Mouse (Mus musculus): ENCODE data around the gene Adgrv1. TPM values are rescaled to one million over a fixed set of nuclear protein-coding genes. Genes with fewer than 3 reads are reported as not detected.

Adgrv1 gene
- total and polyA plus RNA-seq, 2 experiments from 2014 or later, result 4.2 to 7.8 TPM

DNA sequence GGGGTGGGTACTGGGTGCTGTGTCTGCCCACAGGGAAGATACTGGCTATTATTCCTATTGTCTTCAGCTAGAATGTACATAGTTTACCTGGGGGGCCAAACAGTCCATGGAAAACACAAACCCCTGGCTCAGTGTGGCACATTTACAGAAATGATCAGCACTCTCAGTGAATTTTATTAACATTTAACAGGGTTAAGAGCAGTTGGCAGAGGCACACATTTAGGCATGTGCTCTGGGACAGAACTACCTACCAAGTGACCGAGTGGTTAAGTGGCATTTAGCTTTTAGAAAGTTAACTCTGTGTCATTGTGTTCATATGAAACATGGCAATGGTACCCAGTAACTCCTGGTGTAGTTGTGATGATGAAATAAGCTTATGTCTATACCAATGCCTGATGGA is 304.8 kb downstream of the Adgrv1 start:
- WGBS, result 90% methylated on average over 1 of the region's 1 CpGs

DNA sequence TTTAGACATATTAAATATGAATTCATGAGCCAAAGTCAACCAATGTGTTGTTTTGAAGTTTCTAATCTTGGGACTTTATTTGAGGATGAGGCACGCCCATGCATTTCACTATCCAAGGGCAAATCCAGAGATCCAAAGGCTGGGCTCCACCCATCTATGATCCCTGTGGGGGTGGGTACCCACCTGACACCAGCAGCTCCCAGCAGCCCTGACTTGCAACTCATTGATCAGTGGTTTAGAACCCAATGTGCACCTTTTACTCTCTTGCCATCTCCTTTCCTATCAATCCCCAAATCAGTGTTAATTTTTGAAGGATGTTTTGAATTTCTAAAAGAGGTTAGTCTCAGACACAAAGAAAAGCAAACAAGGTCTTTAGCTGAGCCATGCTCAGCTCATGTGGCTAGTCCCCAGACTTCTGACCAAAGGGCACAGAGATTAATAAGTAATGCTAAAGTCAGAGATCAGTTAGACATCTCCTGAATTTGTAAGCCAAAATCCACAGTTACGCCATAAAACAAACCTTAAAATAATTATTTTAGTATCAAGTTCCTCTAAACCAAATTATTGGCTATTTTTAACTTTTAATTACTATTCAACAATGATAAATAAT is 307.2 kb downstream of the Adgrv1 start:
- Histone ChIP-seq H3K9me3 (ENCODE audit: low read length) (no peaks in the 10 kb centered on the region), H3K4me3 (ENCODE audit: low read length) (no peak overlapping the region), H3K9ac (replicated peaks; ENCODE audit: low read length) (no peak overlapping the region), H3K27ac (no peak overlapping the region), H3K4me2 (ENCODE audit: low read depth, low read length) (no peak overlapping the region), H3K27me3 (ENCODE audit: insufficient read depth, low read length) (no peaks in the 10 kb centered on the region), H3K36me3 (ENCODE audit: insufficient read depth, low read length) (no peaks in the 10 kb centered on the region), H3K4me1 (ENCODE audit: insufficient read depth, low read length) (no peaks in the 10 kb centered on the region)
- 96% methylated on average over 2 of the region's 2 CpGs for WGBS
- DNase-seq (ENCODE audit: low spot score), result no peak
- ATAC-seq, result no peak
- TF ChIP-seq CTCF (IDR thresholded peaks at IDR 0.05; ENCODE audit: low read depth), result no peak

More for the DNA sequence above, 304.8 kb downstream of the Adgrv1 start:
- Histone ChIP-seq H3K27me3 (ENCODE audit: insufficient read depth, low read length) (no peaks in the 10 kb centered on the region), H3K36me3 (ENCODE audit: insufficient read depth, low read length) (no peaks in the 10 kb centered on the region), H3K4me3 (ENCODE audit: low read length) (no peak overlapping the region), H3K9ac (replicated peaks; ENCODE audit: low read length) (no peak overlapping the region), H3K27ac (no peak overlapping the region), H3K4me1 (ENCODE audit: insufficient read depth, low read length) (no peaks in the 10 kb centered on the region), H3K4me2 (ENCODE audit: low read depth, low read length) (no peak overlapping the region), H3K9me3 (ENCODE audit: low read length) (no peaks in the 10 kb centered on the region)
- DNase-seq (ENCODE audit: low spot score), result no peak
- ATAC-seq, result no peak
- no peak for TF ChIP-seq CTCF (IDR thresholded peaks at IDR 0.05; ENCODE audit: low read depth)

DNA sequence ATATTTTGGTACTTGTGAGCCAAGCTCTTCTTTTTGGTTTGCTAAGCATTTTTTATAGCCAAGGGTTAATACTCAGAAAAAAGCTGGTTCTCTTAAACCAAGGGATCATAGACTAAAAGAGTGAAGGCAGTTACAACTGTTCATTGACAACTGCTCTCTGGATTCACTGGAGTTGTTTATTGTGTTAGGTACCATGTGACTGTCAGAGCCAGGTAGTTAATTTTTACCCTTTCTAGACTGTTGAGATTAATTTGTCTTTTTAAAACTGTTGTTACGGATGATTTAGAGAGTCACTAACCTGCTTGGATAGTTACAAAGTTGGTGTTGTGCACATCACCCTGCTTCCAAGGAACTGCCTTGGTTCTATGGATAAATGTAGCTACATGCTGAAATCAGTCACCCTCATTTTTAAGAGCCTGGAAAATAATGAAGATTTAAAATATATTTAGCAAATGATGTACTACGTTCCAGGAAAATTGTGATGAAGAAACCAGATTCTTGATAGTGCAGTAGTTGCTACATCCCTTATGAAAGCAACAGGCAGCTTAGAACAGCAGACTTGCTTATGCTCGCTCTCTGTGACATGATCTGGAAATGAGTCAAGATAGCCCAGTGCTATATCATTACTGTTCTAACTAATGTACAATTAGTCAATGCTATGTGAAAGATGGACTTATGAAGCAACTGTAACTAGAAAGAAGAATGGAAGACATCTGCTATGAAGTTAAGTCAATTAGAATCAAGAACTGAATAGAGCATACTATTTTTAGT is 309.2 kb downstream of the Adgrv1 start:
- ATAC-seq, result no peak
- 92% methylated on average over 3 of the region's 3 CpGs for WGBS

GRCm38 (mm10) chr13:81316581-81316980 is 316.4 kb downstream of the Adgrv1 start:
- no peak overlapping the region for H3K9ac ChIP-seq (replicated peaks; ENCODE audit: low read length)
- no peak for TF ChIP-seq CTCF (IDR thresholded peaks at IDR 0.05; ENCODE audit: low read depth)
- no peaks in the 10 kb centered on the region for H3K36me3 ChIP-seq (ENCODE audit: insufficient read depth, low read length)
- no peaks in the 10 kb centered on the region for H3K9me3 ChIP-seq (ENCODE audit: low read length)
- 79% methylated on average over 4 of the region's 4 CpGs for WGBS
- H3K4me3 ChIP-seq (ENCODE audit: low read length), result no peak overlapping the region
- no peak overlapping the region for H3K27ac ChIP-seq
- DNase-seq (ENCODE audit: low spot score) (no peak), ATAC-seq (no peak)
- H3K4me1 ChIP-seq (ENCODE audit: insufficient read depth, low read length), result no peaks in the 10 kb centered on the region
- H3K4me2 ChIP-seq (ENCODE audit: low read depth, low read length), result no peak overlapping the region
- H3K27me3 ChIP-seq (ENCODE audit: insufficient read depth, low read length), result no peaks in the 10 kb centered on the region

More for the DNA sequence above, 309.2 kb downstream of the Adgrv1 start:
- no peaks in the 10 kb centered on the region for H3K4me1 ChIP-seq (ENCODE audit: insufficient read depth, low read length)
- no peak overlapping the region for H3K4me2 ChIP-seq (ENCODE audit: low read depth, low read length)
- no peak for DNase-seq (ENCODE audit: low spot score)
- H3K9me3 ChIP-seq (ENCODE audit: low read length), result no peaks in the 10 kb centered on the region
- TF ChIP-seq CTCF (IDR thresholded peaks at IDR 0.05; ENCODE audit: low read depth), result no peak
- H3K27me3 ChIP-seq (ENCODE audit: insufficient read depth, low read length), result no peaks in the 10 kb centered on the region
- H3K4me3 ChIP-seq (ENCODE audit: low read length), result no peak overlapping the region
- no peaks in the 10 kb centered on the region for H3K36me3 ChIP-seq (ENCODE audit: insufficient read depth, low read length)
- H3K9ac ChIP-seq (replicated peaks; ENCODE audit: low read length), result no peak overlapping the region
- H3K27ac ChIP-seq, result no peak overlapping the region

DNA sequence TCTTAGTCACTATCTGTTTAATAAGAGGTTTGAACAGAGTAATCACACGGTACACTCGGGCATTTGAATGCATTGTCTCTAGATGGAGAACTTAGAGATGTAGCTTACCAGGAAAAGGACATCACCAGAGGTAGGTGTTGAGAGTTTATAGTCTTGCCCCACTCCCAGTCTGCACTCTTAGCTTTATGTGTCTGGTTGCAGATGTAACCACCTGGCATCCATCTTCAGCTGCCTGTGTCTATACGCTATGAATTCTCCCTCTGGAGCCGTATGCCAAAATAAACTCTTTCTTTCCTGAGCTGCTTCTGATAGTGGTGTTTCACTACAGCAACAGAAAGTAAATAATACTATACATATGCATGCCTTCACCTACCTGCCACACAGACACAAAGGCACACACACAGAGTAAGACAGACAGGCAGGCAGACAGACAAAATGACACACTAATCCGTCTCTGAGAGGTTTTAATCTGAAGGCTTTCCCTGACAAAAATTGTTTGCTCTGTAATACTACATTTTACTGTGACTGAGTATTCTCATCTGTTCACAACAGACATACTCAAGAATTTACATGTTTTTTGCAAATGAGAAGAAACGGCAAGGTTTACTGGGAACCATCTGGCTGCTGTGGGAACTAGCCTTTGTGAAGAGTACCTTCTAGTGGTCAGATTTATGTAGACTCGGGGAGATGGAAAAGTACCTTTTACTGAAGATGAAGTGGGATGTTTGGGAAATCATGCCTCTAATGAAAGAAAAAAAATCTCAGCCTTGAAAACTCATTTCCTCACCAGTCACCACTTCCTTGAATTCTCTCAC is 318.4 kb downstream of the Adgrv1 start:
- no peak overlapping the region for H3K4me2 ChIP-seq (ENCODE audit: low read depth, low read length)
- WGBS, result 66% methylated on average over 7 of the region's 7 CpGs
- ATAC-seq, result peak; percentile 88
- H3K27ac ChIP-seq, result no peak overlapping the region
- H3K27me3 ChIP-seq (ENCODE audit: insufficient read depth, low read length), result no peaks in the 10 kb centered on the region
- DNase-seq (ENCODE audit: low spot score), result peak; percentile 80
- no peaks in the 10 kb centered on the region for H3K36me3 ChIP-seq (ENCODE audit: insufficient read depth, low read length)
- no peaks in the 10 kb centered on the region for H3K9me3 ChIP-seq (ENCODE audit: low read length)
- no peaks in the 10 kb centered on the region for H3K4me1 ChIP-seq (ENCODE audit: insufficient read depth, low read length)
- no peak overlapping the region for H3K4me3 ChIP-seq (ENCODE audit: low read length)
- H3K9ac ChIP-seq (replicated peaks; ENCODE audit: low read length), result no peak overlapping the region
- peak; percentile 77 for TF ChIP-seq CTCF (IDR thresholded peaks at IDR 0.05; ENCODE audit: low read depth)

- no peak overlapping the region for H3K4me3 ChIP-seq (ENCODE audit: low read length)
- H3K27ac ChIP-seq, result no peak overlapping the region
- H3K4me1 ChIP-seq (ENCODE audit: insufficient read depth, low read length), result no peaks in the 10 kb centered on the region
- no peak for TF ChIP-seq CTCF (IDR thresholded peaks at IDR 0.05; ENCODE audit: low read depth)
- H3K36me3 ChIP-seq (ENCODE audit: insufficient read depth, low read length), result no peaks in the 10 kb centered on the region
- no peak for ATAC-seq
- no peaks in the 10 kb centered on the region for H3K9me3 ChIP-seq (ENCODE audit: low read length)
- no peak for DNase-seq (ENCODE audit: low spot score)
- no peaks in the 10 kb centered on the region for H3K27me3 ChIP-seq (ENCODE audit: insufficient read depth, low read length)
- WGBS, result 87% methylated on average over 5 of the region's 5 CpGs
- no peak overlapping the region for H3K9ac ChIP-seq (replicated peaks; ENCODE audit: low read length)
- no peak overlapping the region for H3K4me2 ChIP-seq (ENCODE audit: low read depth, low read length)
Measured at GRCm38 (mm10) chr13:81312148-81312547, 320.8 kb downstream of the Adgrv1 start.

Data from hindbrain, postnatal 0 days (tissue).